Mouse (Mus musculus) liver, postnatal 0 days (tissue): ENCODE data around the gene Pex12.

ENCODE experiments used
- CTCF ChIP-seq: sonication (generic); IDR thresholded peaks from 2 replicates; pipeline ENCODE4 v1.5.1; 2016; ENCODE audit warnings: antibody characterized with exemption, low read depth
- EP300 ChIP-seq: IDR thresholded peaks from 2 replicates; pipeline ENCODE4 v1.6.1; 2016; ENCODE audit warnings: antibody characterized with exemption, low read depth, mild to moderate bottlenecking

- TF ChIP-seq CTCF = no peak
- TF ChIP-seq EP300 = no peak
Measured at GRCm38 (mm10) chr11:83289633-83290032, 12.8 kb downstream of the Pex12 start.
